Mouse (Mus musculus): Measurements from ENCODE around the gene Prdm11. TPM values are rescaled to one million over a fixed set of nuclear protein-coding genes. Genes with fewer than 3 reads are reported as not detected.

Prdm11 gene
- polyA plus RNA-seq, 1 experiment from 2014 or later = 4.4 TPM

GRCm38 (mm10) chr2:93068942-93069341 is 23.0 kb upstream of the Prdm11 start:
- no peak overlapping the region for H3K27ac ChIP-seq (ENCODE audit: low read depth)
- H3K9ac ChIP-seq = no peak overlapping the region
- ATAC-seq (ENCODE audit: insufficient read depth) = no peak; the same call in 1 of the 2 replicates
- DNase-seq = peak; percentile 78
- no peaks in the 10 kb centered on the region for H3K36me3 ChIP-seq (ENCODE audit: insufficient read depth)
- H3K4me2 ChIP-seq = no peak overlapping the region
- no peaks in the 10 kb centered on the region for H3K27me3 ChIP-seq (ENCODE audit: insufficient read depth, low read length)
- no peak overlapping the region for H3K4me3 ChIP-seq (ENCODE audit: low read depth, low read length)
- no peaks in the 10 kb centered on the region for H3K4me1 ChIP-seq (ENCODE audit: insufficient read depth)
- 33% methylated on average over 2 of the region's 2 CpGs for WGBS
- no peaks in the 10 kb centered on the region for H3K9me3 ChIP-seq (ENCODE audit: low read depth, low read length)
- peak; percentile 88 for TF ChIP-seq CTCF (IDR thresholded peaks at IDR 0.05; ENCODE audit: low read depth)

- peak; percentile 86 for TF ChIP-seq CTCF (IDR thresholded peaks at IDR 0.05; ENCODE audit: low read depth)
- DNase-seq = peak; percentile 80
- no peak for ATAC-seq (ENCODE audit: insufficient read depth)
These were observed 17.4 kb upstream of the Prdm11 start for GRCm38 (mm10) chr2:93063347-93063746.

DNA sequence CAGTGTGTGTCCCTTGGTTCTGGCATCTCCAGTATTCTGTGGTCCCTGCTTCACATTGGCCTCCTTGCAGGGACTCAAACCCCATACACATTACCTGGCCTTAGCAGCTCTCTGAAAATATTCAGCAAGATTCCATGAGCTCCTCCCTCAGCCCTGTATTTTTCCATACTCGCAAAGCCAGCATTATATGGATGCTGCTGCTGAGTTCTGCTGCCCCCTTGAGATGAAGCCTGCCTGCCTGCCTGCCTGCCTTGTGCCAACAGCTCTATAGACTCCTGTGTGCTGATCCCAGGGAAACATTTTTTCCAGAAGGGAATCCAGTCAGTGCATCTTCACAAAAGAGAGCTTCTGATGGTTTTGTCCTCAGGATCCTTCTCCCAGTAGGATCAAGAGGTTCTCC is 5.9 kb upstream of the Prdm11 start:
- 15% methylated on average over 1 of the region's 1 CpGs for WGBS
- Histone ChIP-seq H3K4me3 (ENCODE audit: low read depth, low read length) (no peak overlapping the region), H3K9me3 (ENCODE audit: low read depth, low read length) (no peaks in the 10 kb centered on the region), H3K27me3 (ENCODE audit: insufficient read depth, low read length) (no peaks in the 10 kb centered on the region), H3K36me3 (ENCODE audit: insufficient read depth) (no peaks in the 10 kb centered on the region), H3K27ac (ENCODE audit: low read depth) (no peak overlapping the region), H3K4me1 (ENCODE audit: insufficient read depth) (peaks cover under 1% of the 10 kb centered on the region; the same call in 1 of the 2 replicates), H3K9ac (no peak overlapping the region), H3K4me2 (no peak overlapping the region)
- peak; percentile 58 for TF ChIP-seq CTCF (IDR thresholded peaks at IDR 0.05; ENCODE audit: low read depth)
- no peak for ATAC-seq (ENCODE audit: insufficient read depth)
- peak; percentile 57 for DNase-seq

More at GRCm38 (mm10) chr2:93063347-93063746, 17.4 kb upstream of the Prdm11 start:
- Histone ChIP-seq H3K4me1 (ENCODE audit: insufficient read depth) (no peaks in the 10 kb centered on the region), H3K36me3 (ENCODE audit: insufficient read depth) (no peaks in the 10 kb centered on the region), H3K4me2 (no peak overlapping the region), H3K4me3 (ENCODE audit: low read depth, low read length) (no peak overlapping the region), H3K9me3 (ENCODE audit: low read depth, low read length) (no peaks in the 10 kb centered on the region), H3K27ac (ENCODE audit: low read depth) (no peak overlapping the region), H3K9ac (no peak overlapping the region), H3K27me3 (ENCODE audit: insufficient read depth, low read length) (no peaks in the 10 kb centered on the region)
- 25% methylated on average over 2 of the region's 2 CpGs for WGBS

GRCm38 (mm10) chr2:93048601-93049323 is 2.8 kb upstream of the Prdm11 start:
- H3K27me3 ChIP-seq (ENCODE audit: insufficient read depth, low read length) = no peaks in the 10 kb centered on the region
- DNase-seq (peak; percentile 21), ATAC-seq (ENCODE audit: insufficient read depth) (no peak)
- no peak overlapping the region for H3K9ac ChIP-seq
- no peaks in the 10 kb centered on the region for H3K36me3 ChIP-seq (ENCODE audit: insufficient read depth)
- H3K4me3 ChIP-seq (ENCODE audit: low read depth, low read length) = no peak overlapping the region
- 36% methylated on average over 6 of the region's 6 CpGs for WGBS
- H3K4me2 ChIP-seq = no peak overlapping the region
- TF ChIP-seq CTCF (IDR thresholded peaks at IDR 0.05; ENCODE audit: low read depth) = no peak
- H3K27ac ChIP-seq (ENCODE audit: low read depth) = no peak overlapping the region
- H3K9me3 ChIP-seq (ENCODE audit: low read depth, low read length) = no peaks in the 10 kb centered on the region
- peaks cover 18% of the 10 kb centered on the region for H3K4me1 ChIP-seq (ENCODE audit: insufficient read depth)

- Histone ChIP-seq H3K27ac (ENCODE audit: low read depth) (no peak overlapping the region), H3K36me3 (ENCODE audit: insufficient read depth) (no peaks in the 10 kb centered on the region), H3K4me2 (no peak overlapping the region), H3K4me1 (ENCODE audit: insufficient read depth) (peaks cover 20% of the 10 kb centered on the region), H3K9ac (no peak overlapping the region), H3K9me3 (ENCODE audit: low read depth, low read length) (no peaks in the 10 kb centered on the region), H3K27me3 (ENCODE audit: insufficient read depth, low read length) (no peaks in the 10 kb centered on the region), H3K4me3 (ENCODE audit: low read depth, low read length) (no peak overlapping the region)
- 82% methylated on average over 7 of the region's 7 CpGs for WGBS
- DNase-seq (no peak), ATAC-seq (ENCODE audit: insufficient read depth) (no peak)
- TF ChIP-seq CTCF (IDR thresholded peaks at IDR 0.05; ENCODE audit: low read depth) = no peak
These were observed 1.6 kb upstream of the Prdm11 start for GRCm38 (mm10) chr2:93047491-93048050.

DNA sequence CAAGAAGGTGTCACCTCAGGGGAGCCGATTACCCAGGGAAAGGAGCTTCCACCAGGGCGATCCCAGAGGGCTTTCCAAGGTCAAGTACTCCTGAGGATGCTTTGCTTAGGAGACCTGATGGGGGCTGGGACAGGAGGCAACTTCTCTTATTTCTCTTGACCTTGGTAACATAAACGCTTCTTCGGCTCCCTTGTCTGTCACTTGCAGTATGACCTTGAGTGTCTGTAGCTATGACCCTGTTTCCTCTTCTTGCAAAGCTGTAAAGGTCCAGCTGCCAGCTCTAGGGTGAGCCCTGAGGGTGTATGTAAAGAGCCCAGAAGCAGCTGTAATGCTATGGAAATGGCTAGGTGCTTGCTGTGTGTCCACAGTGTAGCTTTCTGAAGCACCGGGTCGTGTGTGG is 1.1 kb upstream of the Prdm11 start:
- Histone ChIP-seq H3K36me3 (ENCODE audit: insufficient read depth) (no peaks in the 10 kb centered on the region), H3K9me3 (ENCODE audit: low read depth, low read length) (no peaks in the 10 kb centered on the region), H3K4me2 (peak overlapping the region; percentile 71), H3K27ac (ENCODE audit: low read depth) (no peak overlapping the region), H3K4me1 (ENCODE audit: insufficient read depth) (peaks cover 20% of the 10 kb centered on the region), H3K4me3 (ENCODE audit: low read depth, low read length) (no peak overlapping the region), H3K27me3 (ENCODE audit: insufficient read depth, low read length) (no peaks in the 10 kb centered on the region), H3K9ac (no peak overlapping the region)
- 54% methylated on average over 6 of the region's 6 CpGs for WGBS
- ATAC-seq (ENCODE audit: insufficient read depth) (no peak), DNase-seq (no peak)
- TF ChIP-seq CTCF (IDR thresholded peaks at IDR 0.05; ENCODE audit: low read depth) = no peak

- H3K27me3 ChIP-seq (ENCODE audit: insufficient read depth, low read length) = no peaks in the 10 kb centered on the region
- WGBS = 10% methylated on average over 5 of the region's 5 CpGs
- H3K4me1 ChIP-seq (ENCODE audit: insufficient read depth) = peaks cover 25% of the 10 kb centered on the region
- ATAC-seq (ENCODE audit: insufficient read depth) (no peak), DNase-seq (no peak)
- H3K9me3 ChIP-seq (ENCODE audit: low read depth, low read length) = no peaks in the 10 kb centered on the region
- no peaks in the 10 kb centered on the region for H3K36me3 ChIP-seq (ENCODE audit: insufficient read depth)
- H3K27ac ChIP-seq (ENCODE audit: low read depth) = peak overlapping the region; percentile 97
- peak overlapping the region; percentile 74 for H3K4me3 ChIP-seq (ENCODE audit: low read depth, low read length)
- no peak for TF ChIP-seq CTCF (IDR thresholded peaks at IDR 0.05; ENCODE audit: low read depth)
- H3K9ac ChIP-seq = peak overlapping the region; percentile 99
- H3K4me2 ChIP-seq = peak overlapping the region; percentile 71
These were observed 505 bp upstream of the Prdm11 start for GRCm38 (mm10) chr2:93046509-93046835.

All from lung, embryonic 14.5 days (tissue).